Mouse (Mus musculus): ENCODE data around the gene P2rx5. TPM values are rescaled to one million over a fixed set of nuclear protein-coding genes. Genes with fewer than 3 reads are reported as not detected.

Gene P2rx5
- polyA plus RNA-seq (2015; fragmentation: Nextera tagmentation; extraction: Ambion mirVana) = 1.7 and 2.3 TPM in 2 replicates

GRCm38 (mm10) chr11:73159957-73160810, at the start of gene P2rx5:
P2rx5 (plus strand) TSS chr11:73160421.

GRCm38 (mm10) chr11:73137591-73138501, 22.4 kb upstream of the P2rx5 start, which contains the start of gene Haspin:
Haspin (minus strand) TSS chr11:73138294.

GRCm38 (mm10) chr11:73176608-73177508, 16.6 kb downstream of the P2rx5 start, which contains the start of the genes Emc6 and Tax1bp3:
Emc6 (minus strand) TSS chr11:73177037.
Tax1bp3 (plus strand) TSS chr11:73177083.

GRCm38 (mm10) chr11:73198603-73199229, 38.5 kb downstream of the P2rx5 start, which contains the start of gene Ctns:
Ctns (minus strand) TSS chr11:73199042.

GRCm38 (mm10) chr11:73199230-73199712, 39.0 kb downstream of the P2rx5 start, which contains the start of gene Shpk:
Shpk (plus strand) TSS chr11:73199460.

Other genes starting within 250 kb of the P2rx5 start
- gene Atp2a3, start 199.3 kb upstream of the P2rx5 start, polyA plus RNA-seq (2015; fragmentation: Nextera tagmentation; extraction: Ambion mirVana) = 2.1 and 2.3 TPM in 2 replicates
- gene P2rx1, start 161.3 kb upstream of the P2rx5 start, polyA plus RNA-seq (2015; fragmentation: Nextera tagmentation; extraction: Ambion mirVana) = 0.20 and 0.26 TPM in 2 replicates
- 28.1 and 31.8 TPM in 2 replicates for gene Camkk1, start 141.4 kb upstream of the P2rx5 start, polyA plus RNA-seq (2015; fragmentation: Nextera tagmentation; extraction: Ambion mirVana)
- gene Ncbp3, start 112.6 kb upstream of the P2rx5 start, polyA plus RNA-seq (2015; fragmentation: Nextera tagmentation; extraction: Ambion mirVana) = 5.9 and 6.1 TPM in 2 replicates
- gene Itgae, start 69.8 kb upstream of the P2rx5 start, polyA plus RNA-seq (2015; fragmentation: Nextera tagmentation; extraction: Ambion mirVana) = 0.32 TPM in 2 replicates
- gene Haspin, start 22.1 kb upstream of the P2rx5 start, polyA plus RNA-seq (2015; fragmentation: Nextera tagmentation; extraction: Ambion mirVana) = 1.5 and 1.6 TPM in 2 replicates
- 180 and 197 TPM in 2 replicates for gene Emc6, start 16.6 kb downstream of the P2rx5 start, polyA plus RNA-seq (2015; fragmentation: Nextera tagmentation; extraction: Ambion mirVana)
- 91.8 and 99.0 TPM in 2 replicates for gene Tax1bp3, start 16.7 kb downstream of the P2rx5 start, polyA plus RNA-seq (2015; fragmentation: Nextera tagmentation; extraction: Ambion mirVana)
- 13.8 and 17.1 TPM in 2 replicates for gene Ctns, start 38.6 kb downstream of the P2rx5 start, polyA plus RNA-seq (2015; fragmentation: Nextera tagmentation; extraction: Ambion mirVana)
- 3.6 and 4.3 TPM in 2 replicates for gene Shpk, start 39.0 kb downstream of the P2rx5 start, polyA plus RNA-seq (2015; fragmentation: Nextera tagmentation; extraction: Ambion mirVana)
- gene Trpv1, start 73.9 kb downstream of the P2rx5 start, polyA plus RNA-seq (2015; fragmentation: Nextera tagmentation; extraction: Ambion mirVana) = 0.27 and 0.59 TPM in 2 replicates
- 0.35 and 0.36 TPM in 2 replicates for gene Trpv3, start 107.0 kb downstream of the P2rx5 start, polyA plus RNA-seq (2015; fragmentation: Nextera tagmentation; extraction: Ambion mirVana)
- gene Aspa, start 169.2 kb downstream of the P2rx5 start, polyA plus RNA-seq (2015; fragmentation: Nextera tagmentation; extraction: Ambion mirVana) = 10.9 and 13.3 TPM in 2 replicates
- gene Gm49340, start 169.3 kb downstream of the P2rx5 start, polyA plus RNA-seq (2015; fragmentation: Nextera tagmentation; extraction: Ambion mirVana) = 0.08 TPM in 1 of 2 replicates, not detected in the other
- gene Spata22, start 169.3 kb downstream of the P2rx5 start, polyA plus RNA-seq (2015; fragmentation: Nextera tagmentation; extraction: Ambion mirVana) = 0.23 and 0.28 TPM in 2 replicates
- gene Olfr20, start 190.4 kb downstream of the P2rx5 start, polyA plus RNA-seq (2015; fragmentation: Nextera tagmentation; extraction: Ambion mirVana) = 0.08 TPM in 1 of 2 replicates, not detected in the other
- gene Olfr376, start 210.8 kb downstream of the P2rx5 start, polyA plus RNA-seq (2015; fragmentation: Nextera tagmentation; extraction: Ambion mirVana) = not detected in 2 replicates
- not detected in 2 replicates for gene Olfr1, start 239.2 kb downstream of the P2rx5 start, polyA plus RNA-seq (2015; fragmentation: Nextera tagmentation; extraction: Ambion mirVana)